Mouse (Mus musculus) E14TG2a.4 (cell line): ENCODE data around the gene Cabcoco1.

Source experiments
- CTCF ChIP-seq: conservative IDR thresholded peaks from 2 replicates; pipeline ENCODE4 v1.5.1; 2014; ENCODE audit warnings: low read length
- NANOG ChIP-seq: IDR thresholded peaks from 2 replicates; pipeline ENCODE4 v1.6.1; 2014; ENCODE audit warnings: borderline replicate concordance, low read length, mixed read lengths
- POU5F1 ChIP-seq: IDR thresholded peaks from 2 replicates; pipeline ENCODE4 v1.6.1; 2014; ENCODE audit warnings: low read length, borderline replicate concordance

DNA sequence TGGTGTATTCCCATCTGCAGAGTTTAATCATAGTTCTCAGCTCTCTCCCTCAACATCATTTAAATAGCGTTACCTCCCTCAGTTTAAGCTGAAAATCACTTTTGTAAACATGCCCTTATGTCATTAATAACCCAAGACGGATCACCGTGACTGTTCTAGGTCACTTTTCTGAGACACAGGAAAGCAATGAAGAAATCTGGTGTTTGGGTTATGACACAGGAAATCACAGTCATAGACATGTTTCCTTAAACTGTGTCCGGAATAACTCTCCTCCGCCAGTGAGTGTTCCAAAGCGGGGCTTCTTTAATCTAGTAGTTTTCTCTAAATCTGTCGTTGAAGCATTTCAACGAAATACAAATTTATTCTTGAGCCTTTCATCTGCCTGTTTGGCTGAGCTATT is 68.9 kb downstream of the Cabcoco1 start:
- TF ChIP-seq CTCF (no peak), NANOG (no peak), POU5F1 (no peak)
